Mouse (Mus musculus): ENCODE results near the gene A2m. TPM values are rescaled to one million over a fixed set of nuclear protein-coding genes. Genes with fewer than 3 reads are reported as not detected.

The A2m gene
- 10 to 100 TPM in 1 of 4 experiments, 1 to 10 TPM in 3; 2.1 to 10.7 (median 3.7) TPM for total RNA-seq (2022)

- DNase-seq (ENCODE audit: low spot score in 2 of 2): no peak
Measured at GRCm38 (mm10) chr6:121635076-121635475, at the start of gene A2m. Gene A2m (plus strand): TSS chr6:121635376.

GRCm38 (mm10) chr6:121590131-121590530, 45.0 kb upstream of the A2m start:
- no peak for DNase-seq (ENCODE audit: low spot score in 2 of 2)

DNA sequence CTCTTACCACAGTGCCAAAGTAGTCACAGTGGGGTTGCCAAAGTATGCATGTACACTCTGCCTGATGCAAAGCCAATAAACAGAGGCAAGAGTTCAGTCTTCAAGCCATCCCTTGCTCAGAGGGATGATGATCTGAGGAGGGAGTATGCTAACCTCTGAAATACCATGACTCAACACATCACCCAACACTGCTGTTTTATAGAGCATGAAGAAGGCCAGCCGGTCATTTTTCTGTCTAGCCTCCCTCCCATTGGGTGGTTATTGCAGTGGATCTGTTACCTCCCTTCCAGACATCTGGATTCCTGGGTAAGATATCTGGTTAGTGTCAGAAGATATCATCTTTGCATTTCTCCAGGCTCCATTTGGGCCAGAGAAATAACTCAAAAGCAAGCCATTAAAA, 34.2 kb upstream of the A2m start:
- DNase-seq (ENCODE audit: low spot score in 2 of 2): no peak

DNA sequence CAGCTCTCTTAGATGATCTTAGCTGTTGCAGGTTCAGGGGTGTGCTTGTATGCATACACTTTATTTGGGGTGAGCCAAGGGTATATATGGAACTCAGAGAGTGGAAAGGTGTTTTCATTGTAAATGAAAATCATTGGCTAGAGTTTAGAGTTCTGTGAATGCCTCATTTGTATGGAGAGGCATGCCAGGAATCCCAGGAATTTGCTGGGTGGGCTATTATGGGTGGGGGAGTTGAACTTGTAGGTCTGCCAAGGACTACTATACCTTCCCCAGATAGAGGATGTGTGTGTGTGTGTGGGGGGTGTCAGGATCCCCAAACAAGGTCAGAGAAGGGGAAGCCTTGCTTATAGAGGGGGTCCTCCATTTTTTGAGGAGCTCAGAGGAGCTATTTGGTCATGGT, 27.3 kb upstream of the A2m start:
- no peak for DNase-seq (ENCODE audit: low spot score in 2 of 2)

DNA sequence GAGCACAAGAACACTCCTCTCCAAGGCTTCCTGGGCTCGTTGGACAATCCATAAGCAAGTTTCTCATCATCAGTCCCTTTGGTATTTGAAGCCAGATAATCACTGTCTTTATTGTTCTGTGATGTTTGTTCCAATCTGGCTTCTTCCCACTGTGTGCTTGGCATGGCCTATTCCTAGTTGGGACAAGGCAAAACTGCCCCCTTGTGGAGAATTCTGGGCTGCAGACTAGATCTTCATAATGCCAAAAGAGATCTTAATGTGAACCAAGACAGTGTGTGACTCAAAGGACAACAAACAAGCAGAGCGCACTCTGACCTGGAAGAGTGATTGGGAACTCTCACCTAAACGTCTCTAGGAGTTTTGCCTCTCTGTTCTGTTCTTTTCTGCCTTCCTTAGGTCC, 23.4 kb upstream of the A2m start:
- DNase-seq (ENCODE audit: low spot score in 2 of 2): no peak

DNA sequence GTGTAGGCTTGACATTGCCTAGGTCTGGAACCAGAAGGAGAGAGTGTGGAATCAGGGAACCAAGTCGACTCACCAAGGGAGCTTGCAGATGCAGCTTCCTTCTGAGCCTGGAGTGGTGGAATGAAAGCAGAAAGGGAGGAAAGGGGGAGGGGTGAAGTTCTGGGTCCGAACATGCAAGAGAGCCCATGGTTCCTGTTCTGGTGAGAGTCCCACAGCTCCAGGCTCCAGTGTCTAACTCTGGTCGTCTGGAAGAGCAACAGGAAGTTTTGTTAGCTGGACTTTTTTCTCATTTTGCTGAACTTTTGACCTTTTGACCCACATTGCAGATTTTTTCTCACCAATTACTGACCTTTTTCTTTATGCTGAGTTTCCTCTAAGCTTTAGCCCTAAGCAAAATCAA, 17.7 kb upstream of the A2m start:
- DNase-seq (ENCODE audit: low spot score in 2 of 2): no peak

DNA sequence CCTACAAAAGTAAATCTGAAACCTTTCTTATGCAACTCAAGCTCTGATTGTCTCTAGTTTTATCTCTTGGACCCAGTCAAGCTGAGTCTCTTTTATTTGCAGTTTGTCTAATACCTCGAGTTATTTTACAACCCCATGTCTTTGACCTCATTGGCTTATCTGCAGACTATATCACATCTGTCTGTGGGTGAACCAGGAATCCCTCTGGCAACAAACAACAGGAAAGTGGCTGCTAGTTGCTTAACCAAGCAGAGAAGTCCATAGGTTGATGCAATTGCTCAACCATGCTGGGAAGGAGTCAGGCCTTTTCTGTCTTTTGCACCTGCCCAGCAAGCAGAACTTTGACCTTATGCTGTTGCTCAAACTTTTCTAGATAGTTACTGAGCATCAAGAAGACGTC, 12.7 kb upstream of the A2m start:
- DNase-seq (ENCODE audit: low spot score in 2 of 2): no peak

DNA sequence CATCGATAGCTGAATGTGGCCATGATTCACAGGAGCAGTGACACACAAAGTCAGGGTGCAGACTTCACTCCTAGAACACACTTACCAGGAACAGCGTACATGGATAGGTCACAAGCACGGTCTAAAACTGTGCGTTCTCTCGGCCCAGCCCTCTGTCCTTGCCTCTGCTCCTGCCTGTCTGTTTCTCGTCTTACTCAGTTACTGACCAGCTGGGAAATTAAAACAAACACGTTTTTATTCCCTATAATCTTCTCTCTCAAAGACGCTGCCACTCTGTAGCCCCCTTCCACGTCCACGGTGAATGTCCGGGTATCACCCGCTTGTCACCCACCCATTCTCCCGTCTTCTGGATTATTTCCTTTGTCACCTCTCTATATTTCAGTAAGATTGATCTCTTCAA, 656 bp upstream of the A2m start:
- no peak for DNase-seq (ENCODE audit: low spot score in 2 of 2)

DNA sequence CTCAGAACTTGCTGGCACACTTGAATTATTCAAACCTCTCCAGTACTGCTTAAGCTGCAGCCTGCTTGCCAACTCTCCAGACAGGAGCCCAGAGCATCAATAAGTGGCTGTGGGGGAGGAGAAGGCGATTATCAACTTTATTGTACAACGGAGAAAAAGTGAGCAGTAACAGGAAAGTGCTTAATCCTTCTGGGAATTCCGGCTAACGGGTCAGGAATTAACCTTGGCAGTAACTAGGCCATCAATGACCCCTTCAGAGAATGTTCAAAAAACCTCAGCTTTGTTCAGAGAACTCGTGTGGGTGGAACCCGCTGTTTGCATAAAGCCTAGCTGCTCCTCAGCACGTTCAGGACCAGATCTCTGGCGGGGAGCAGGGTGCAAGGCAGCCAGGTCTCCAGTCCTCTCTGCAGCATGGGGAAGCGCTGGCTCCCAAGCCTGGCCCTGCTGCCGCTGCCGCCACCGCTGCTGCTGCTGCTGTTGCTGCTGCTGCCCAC, 749 bp downstream of the A2m start:
- peak; percentile 2 to 7 for DNase-seq (ENCODE audit: low spot score in 2 of 2)

- DNase-seq (ENCODE audit: low spot score in 2 of 2): no peak
Measured at GRCm38 (mm10) chr6:121648499-121648898, 13.3 kb downstream of the A2m start.

Other genes starting within 250 kb of the A2m start
- 100 to 1,000 TPM; 105 to 124 (median 115) TPM for gene Iqsec3, start 161.7 kb upstream of the A2m start, total RNA-seq (2022)
- gene Gm7298, start 97.6 kb downstream of the A2m start, total RNA-seq (2022): not detected
- not detected for gene Mug1, start 203.2 kb downstream of the A2m start, total RNA-seq (2022)